Mouse (Mus musculus) heart, postnatal 0 days (tissue): ENCODE results near the gene Nlgn2.

ENCODE experiments used
- CTCF ChIP-seq: IDR thresholded peaks from 2 replicates; pipeline ENCODE4 v1.5.1; 2016; ENCODE audit warnings: antibody characterized with exemption, control low read depth, low read depth
- EP300 ChIP-seq: IDR thresholded peaks from 2 replicates; pipeline ENCODE4 v1.6.1; 2016; ENCODE audit warnings: antibody characterized with exemption, low read depth

DNA sequence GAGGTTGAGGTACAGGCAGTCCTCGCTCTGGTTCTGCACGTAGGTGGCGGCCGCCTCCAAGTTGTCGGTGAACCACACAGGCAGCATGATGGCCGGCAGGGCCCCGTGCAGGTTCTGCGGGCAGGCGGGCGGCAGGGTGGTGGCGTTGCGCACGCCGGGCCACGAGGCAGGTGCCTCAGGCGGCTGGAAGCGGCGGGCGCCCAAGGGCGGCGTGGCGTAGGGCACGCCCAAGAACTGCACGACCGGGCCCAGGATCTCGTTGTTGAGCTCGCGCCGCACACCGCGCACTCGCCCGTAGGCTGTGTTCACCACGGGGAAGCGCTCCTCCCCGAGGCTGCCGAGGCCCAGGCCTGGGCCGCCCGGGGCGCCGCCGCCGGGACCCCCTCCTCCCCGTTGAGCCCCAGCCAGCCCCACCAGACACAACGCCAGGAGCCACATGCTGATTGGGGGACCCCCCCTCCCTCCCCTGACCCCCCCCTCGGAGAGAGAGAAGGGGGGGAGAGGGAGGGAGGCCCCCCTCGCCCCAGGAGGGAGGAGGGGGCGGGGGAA is 3.5 kb downstream of the Nlgn2 start:
- TF ChIP-seq CTCF (no peak), EP300 (no peak)
